Mouse (Mus musculus) gastrocnemius, adult 18-20 months (tissue): ENCODE results near the gene Cfp. TPM values are rescaled to one million over a fixed set of nuclear protein-coding genes. Genes with fewer than 3 reads are reported as not detected.

Experiments
- DNase-seq: peaks from one replicate; pipeline ENCODE4 v3.0.0; 2021; ENCODE audit warnings: low spot score
- long read RNA-seq, 2 experiments: library from polyadenylated mRNA; stranded (forward); transcript quantifications; one replicate each; pipeline ENCODE4 v2.0.0; 2021
- total RNA-seq, 2 experiments: library from RNA; stranded (reverse); gene quantifications; 2 replicates each; pipeline ENCODE4 v1.2.3; 2021

The Cfp gene
- 1 to 10 TPM; 3.0 to 3.7 TPM for total RNA-seq
- long read RNA-seq, experiment 1, partial matches to known transcripts = 1 of 3 reads
- long read RNA-seq, experiment 1, other reads (novel, unspliced or antisense) = 0 of 3 reads
- long read RNA-seq, experiment 2, partial matches to known transcripts = 1 of 5 reads
- long read RNA-seq, experiment 2, other reads (novel, unspliced or antisense) = 0 of 5 reads

GRCm38 (mm10) chrX:20931364-20931763, at the start of gene Cfp:
TSS of gene Cfp (minus strand) at chrX:20931555.
- no peak for DNase-seq

- no peak for DNase-seq
Measured at GRCm38 (mm10) chrX:20980901-20981300, 49.5 kb upstream of the Cfp start.

- DNase-seq = peak; percentile 85
Measured at GRCm38 (mm10) chrX:20961477-20962378, 30.4 kb upstream of the Cfp start, which contains the start of gene Uxt. TSS of gene Uxt (minus strand) at chrX:20962017.

- DNase-seq = peak; percentile 85
Measured at GRCm38 (mm10) chrX:20950191-20950880, 19.0 kb upstream of the Cfp start, which contains the start of gene Elk1. TSS of gene Elk1 (minus strand) at chrX:20950608.

- peak; percentile 50 for DNase-seq
Measured at GRCm38 (mm10) chrX:20946055-20946454, 14.7 kb upstream of the Cfp start.

GRCm38 (mm10) chrX:20931963-20932362, 608 bp upstream of the Cfp start:
- DNase-seq = no peak

- DNase-seq = no peak
Measured at GRCm38 (mm10) chrX:20929859-20930258, 1.5 kb downstream of the Cfp start.

- DNase-seq = no peak
Measured at GRCm38 (mm10) chrX:20924976-20925375, 6.4 kb downstream of the Cfp start.

- no peak for DNase-seq
Measured at GRCm38 (mm10) chrX:20923506-20923905, 7.8 kb downstream of the Cfp start.

GRCm38 (mm10) chrX:20921366-20921765, 10.0 kb downstream of the Cfp start:
- DNase-seq = no peak

- peak; percentile 53 for DNase-seq
Measured at GRCm38 (mm10) chrX:20920844-20921364, 10.5 kb downstream of the Cfp start, which contains the start of gene Syn1. TSS of gene Syn1 (minus strand) at chrX:20921004.

- DNase-seq = no peak
Measured at GRCm38 (mm10) chrX:20920249-20920843, 11.0 kb downstream of the Cfp start.

GRCm38 (mm10) chrX:20915075-20915474, 16.3 kb downstream of the Cfp start:
- DNase-seq = no peak

- DNase-seq = no peak
Measured at GRCm38 (mm10) chrX:20913726-20914125, 17.6 kb downstream of the Cfp start.

GRCm38 (mm10) chrX:20910074-20910473, 21.3 kb downstream of the Cfp start:
- DNase-seq = no peak

Other genes starting within 250 kb of the Cfp start
- 100 to 1,000 TPM; 103 to 117 TPM for gene Cdk16, start 243.6 kb downstream of the Cfp start, total RNA-seq
- gene Usp11, start 227.6 kb downstream of the Cfp start, total RNA-seq = 1 to 10 TPM; 1.5 to 2.3 TPM
- gene Araf, start 133.7 kb downstream of the Cfp start, total RNA-seq = 10 to 100 TPM; 93.9 to 96.8 TPM
- gene Timp1, start 61.4 kb downstream of the Cfp start, total RNA-seq = 1 to 10 TPM in 1 of 2 experiments, under 1 TPM in 1; 0.62 to 1.7 TPM
- under 1 TPM; 0.07 TPM for gene Syn1, start 10.6 kb downstream of the Cfp start, total RNA-seq
- 1 to 10 TPM; 5.7 to 6.1 TPM for gene Elk1, start 19.1 kb upstream of the Cfp start, total RNA-seq
- 10 to 100 TPM; 34.9 to 35.0 TPM for gene Uxt, start 30.5 kb upstream of the Cfp start, total RNA-seq
- gene Zfp182, start 130.8 kb upstream of the Cfp start, total RNA-seq = 1 to 10 TPM; 1.3 to 1.6 TPM
- gene Spaca5, start 136.9 kb upstream of the Cfp start, total RNA-seq = not detected
- under 1 TPM; 0.16 to 0.17 TPM for gene Zfp300, start 158.0 kb upstream of the Cfp start, total RNA-seq
- not detected for gene Ssxa1, start 184.3 kb upstream of the Cfp start, total RNA-seq
- gene Gm21876, start 244.1 kb upstream of the Cfp start, total RNA-seq = not detected